Mouse (Mus musculus): ENCODE results near the gene Rab34. TPM values are rescaled to one million over a fixed set of nuclear protein-coding genes. Genes with fewer than 3 reads are reported as not detected.

Gene Rab34
- 61.5 and 63.9 TPM in 2 replicates for polyA plus RNA-seq (2014; fragmentation: Nextera tagmentation; extraction: Ambion mirVana)

GRCm38 (mm10) chr11:78188331-78189233 is at the start of gene Rab34:
Gene Rab34 (plus strand): TSS chr11:78188430.
- H3K4me3 ChIP-seq (ENCODE audit: low read depth, low read length): peak within 1 kb of the TSS; percentile 69
- H3K4me1 ChIP-seq (ENCODE audit: control insufficient read depth, insufficient read depth, low read length): peaks cover 4% of the 10 kb centered on the region; the same call in 1 of the 2 replicates
- no peaks in the 10 kb centered on the region for H3K27me3 ChIP-seq (ENCODE audit: control insufficient read depth, insufficient read depth, low read length)
- peaks cover 12% of the 10 kb centered on the region; the same call in 1 of the 2 replicates for H3K36me3 ChIP-seq (ENCODE audit: control insufficient read depth, insufficient read depth, low read length)
- H3K9ac ChIP-seq (replicated peaks; ENCODE audit: low read depth, low read length): peak within 1 kb of the TSS; percentile 84
- H3K9me3 ChIP-seq (ENCODE audit: control insufficient read depth, low read length): no peaks in the 10 kb centered on the region
- under 1% methylated on average over 66 of the region's 80 CpGs for WGBS
- peak within 1 kb of the TSS; percentile 94 for H3K27ac ChIP-seq (ENCODE audit: low read depth, low read length)
- ATAC-seq (ENCODE audit: low read depth): peak; percentile 80
- peak within 1 kb of the TSS; percentile 42 for H3K4me2 ChIP-seq (ENCODE audit: low read depth, low read length)

- Histone ChIP-seq H3K4me3 (ENCODE audit: low read depth, low read length) (no peak overlapping the region), H3K27ac (ENCODE audit: low read depth, low read length) (no peak overlapping the region), H3K9me3 (ENCODE audit: control insufficient read depth, low read length) (no peaks in the 10 kb centered on the region), H3K9ac (replicated peaks; ENCODE audit: low read depth, low read length) (no peak overlapping the region), H3K4me2 (ENCODE audit: low read depth, low read length) (no peak overlapping the region), H3K36me3 (ENCODE audit: control insufficient read depth, insufficient read depth, low read length) (peaks cover 13% of the 10 kb centered on the region), H3K27me3 (ENCODE audit: control insufficient read depth, insufficient read depth, low read length) (no peaks in the 10 kb centered on the region), H3K4me1 (ENCODE audit: control insufficient read depth, insufficient read depth, low read length) (no peaks in the 10 kb centered on the region)
- ATAC-seq (ENCODE audit: low read depth): no peak
- WGBS: 78% methylated on average over 5 of the region's 5 CpGs
Measured at GRCm38 (mm10) chr11:78140665-78141064, 47.6 kb upstream of the Rab34 start.

- ATAC-seq (ENCODE audit: low read depth): no peak
- Histone ChIP-seq H3K36me3 (ENCODE audit: control insufficient read depth, insufficient read depth, low read length) (peaks cover 18% of the 10 kb centered on the region), H3K27me3 (ENCODE audit: control insufficient read depth, insufficient read depth, low read length) (no peaks in the 10 kb centered on the region), H3K4me3 (ENCODE audit: low read depth, low read length) (no peak overlapping the region), H3K27ac (ENCODE audit: low read depth, low read length) (no peak overlapping the region), H3K9ac (replicated peaks; ENCODE audit: low read depth, low read length) (no peak overlapping the region), H3K4me1 (ENCODE audit: control insufficient read depth, insufficient read depth, low read length) (no peaks in the 10 kb centered on the region), H3K9me3 (ENCODE audit: control insufficient read depth, low read length) (no peaks in the 10 kb centered on the region), H3K4me2 (ENCODE audit: low read depth, low read length) (no peak overlapping the region)
- WGBS: 71% methylated on average over 2 of the region's 2 CpGs
Measured at GRCm38 (mm10) chr11:78143520-78143919, 44.7 kb upstream of the Rab34 start.

GRCm38 (mm10) chr11:78146168-78146567 is 42.1 kb upstream of the Rab34 start:
- Histone ChIP-seq H3K4me3 (ENCODE audit: low read depth, low read length) (no peak overlapping the region), H3K27ac (ENCODE audit: low read depth, low read length) (no peak overlapping the region), H3K9me3 (ENCODE audit: control insufficient read depth, low read length) (no peaks in the 10 kb centered on the region), H3K27me3 (ENCODE audit: control insufficient read depth, insufficient read depth, low read length) (no peaks in the 10 kb centered on the region), H3K9ac (replicated peaks; ENCODE audit: low read depth, low read length) (no peak overlapping the region), H3K4me1 (ENCODE audit: control insufficient read depth, insufficient read depth, low read length) (no peaks in the 10 kb centered on the region), H3K36me3 (ENCODE audit: control insufficient read depth, insufficient read depth, low read length) (peaks cover 32% of the 10 kb centered on the region), H3K4me2 (ENCODE audit: low read depth, low read length) (no peak overlapping the region)
- 86% methylated on average over 5 of the region's 5 CpGs for WGBS
- ATAC-seq (ENCODE audit: low read depth): no peak

- ATAC-seq (ENCODE audit: low read depth): no peak
- H3K4me1 ChIP-seq (ENCODE audit: control insufficient read depth, insufficient read depth, low read length): no peaks in the 10 kb centered on the region
Measured at GRCm38 (mm10) chr11:78146707-78147543, 41.3 kb upstream of the Rab34 start.

DNA sequence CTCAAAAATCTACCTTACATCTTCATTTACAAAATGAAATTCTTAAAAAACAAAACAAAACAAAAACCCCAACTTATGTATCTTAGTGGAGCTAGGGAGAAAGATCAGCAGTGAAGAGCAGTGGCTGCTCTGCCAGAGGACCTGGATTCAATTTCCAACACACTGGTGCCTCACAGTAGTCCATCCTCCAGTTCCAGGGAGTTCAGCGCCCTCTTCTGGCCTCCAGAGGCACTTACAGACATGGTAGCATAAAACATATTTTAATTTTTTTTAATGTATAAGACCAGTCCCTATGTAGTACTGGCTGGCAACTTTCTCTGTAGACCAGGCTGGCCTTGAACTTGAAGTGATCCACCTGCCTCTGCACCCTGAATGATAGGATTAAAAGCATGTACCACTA is 37.1 kb upstream of the Rab34 start:
- Histone ChIP-seq H3K4me2 (ENCODE audit: low read depth, low read length) (no peak overlapping the region), H3K36me3 (ENCODE audit: control insufficient read depth, insufficient read depth, low read length) (peaks cover 28% of the 10 kb centered on the region), H3K27me3 (ENCODE audit: control insufficient read depth, insufficient read depth, low read length) (no peaks in the 10 kb centered on the region), H3K4me1 (ENCODE audit: control insufficient read depth, insufficient read depth, low read length) (peaks cover 20% of the 10 kb centered on the region), H3K27ac (ENCODE audit: low read depth, low read length) (no peak overlapping the region), H3K9ac (replicated peaks; ENCODE audit: low read depth, low read length) (no peak overlapping the region), H3K9me3 (ENCODE audit: control insufficient read depth, low read length) (no peaks in the 10 kb centered on the region), H3K4me3 (ENCODE audit: low read depth, low read length) (no peak overlapping the region)
- 23% methylated on average over 1 of the region's 1 CpGs for WGBS
- no peak for ATAC-seq (ENCODE audit: low read depth)

More at GRCm38 (mm10) chr11:78146707-78147543, 41.3 kb upstream of the Rab34 start:
- Histone ChIP-seq H3K36me3 (ENCODE audit: control insufficient read depth, insufficient read depth, low read length) (peaks cover 32% of the 10 kb centered on the region), H3K27me3 (ENCODE audit: control insufficient read depth, insufficient read depth, low read length) (no peaks in the 10 kb centered on the region), H3K4me3 (ENCODE audit: low read depth, low read length) (no peak overlapping the region), H3K4me2 (ENCODE audit: low read depth, low read length) (no peak overlapping the region), H3K9ac (replicated peaks; ENCODE audit: low read depth, low read length) (no peak overlapping the region), H3K27ac (ENCODE audit: low read depth, low read length) (no peak overlapping the region), H3K9me3 (ENCODE audit: control insufficient read depth, low read length) (no peaks in the 10 kb centered on the region)
- WGBS: 97% methylated on average over 6 of the region's 6 CpGs

- Histone ChIP-seq H3K9ac (replicated peaks; ENCODE audit: low read depth, low read length) (no peak overlapping the region), H3K36me3 (ENCODE audit: control insufficient read depth, insufficient read depth, low read length) (peaks cover 31% of the 10 kb centered on the region), H3K27me3 (ENCODE audit: control insufficient read depth, insufficient read depth, low read length) (no peaks in the 10 kb centered on the region), H3K4me3 (ENCODE audit: low read depth, low read length) (no peak overlapping the region), H3K4me1 (ENCODE audit: control insufficient read depth, insufficient read depth, low read length) (peaks cover 23% of the 10 kb centered on the region), H3K27ac (ENCODE audit: low read depth, low read length) (peak overlapping the region; percentile 73), H3K4me2 (ENCODE audit: low read depth, low read length) (no peak overlapping the region), H3K9me3 (ENCODE audit: control insufficient read depth, low read length) (no peaks in the 10 kb centered on the region)
- 29% methylated on average over 9 of the region's 9 CpGs for WGBS
- peak; percentile 83; the same call in 1 of the 2 replicates for ATAC-seq (ENCODE audit: low read depth)
Measured at GRCm38 (mm10) chr11:78152299-78153231, 35.7 kb upstream of the Rab34 start.

GRCm38 (mm10) chr11:78153778-78154177 is 34.5 kb upstream of the Rab34 start:
- Histone ChIP-seq H3K27me3 (ENCODE audit: control insufficient read depth, insufficient read depth, low read length) (no peaks in the 10 kb centered on the region), H3K27ac (ENCODE audit: low read depth, low read length) (peak overlapping the region; percentile 50), H3K4me1 (ENCODE audit: control insufficient read depth, insufficient read depth, low read length) (peaks cover 25% of the 10 kb centered on the region), H3K4me2 (ENCODE audit: low read depth, low read length) (no peak overlapping the region), H3K9me3 (ENCODE audit: control insufficient read depth, low read length) (no peaks in the 10 kb centered on the region), H3K4me3 (ENCODE audit: low read depth, low read length) (no peak overlapping the region), H3K9ac (replicated peaks; ENCODE audit: low read depth, low read length) (no peak overlapping the region), H3K36me3 (ENCODE audit: control insufficient read depth, insufficient read depth, low read length) (peaks cover 44% of the 10 kb centered on the region)
- ATAC-seq (ENCODE audit: low read depth): 0 out of 2 replicates have a peak, but pooled peaks have one; percentile 19
- WGBS: 60% methylated on average over 13 of the region's 13 CpGs

All from neural tube, embryonic 14.5 days (tissue).